Mouse (Mus musculus) MEL (cell line): ENCODE results near the gene Prrt3.

ENCODE experiments used
- CHD1 ChIP-seq: IDR thresholded peaks from 2 replicates; pipeline ENCODE4 v1.6.1; 2012; ENCODE audit warnings: low read depth, mild to moderate bottlenecking, inconsistent platforms, low read length, improper control_type of control experiment
- CTCF ChIP-seq, 3 experiments: IDR thresholded peaks in 2 of 3; conservative IDR thresholded peaks in 1 of 3; 2 replicates each; pipeline ENCODE4 v1.5.1; 2011 to 2012; ENCODE audit warnings: low read length in 3 of 3, low read depth in 2 of 3, mild to moderate bottlenecking in 2 of 3, improper control_type of control experiment in 1 of 3, inconsistent platforms in 1 of 3, mixed read lengths in 1 of 3, moderate library complexity in 1 of 3; ENCODE audit not compliant: control insufficient read depth in 1 of 3, insufficient read depth in 1 of 3, poor library complexity in 1 of 3, severe bottlenecking in 1 of 3
- E2F4 ChIP-seq: IDR thresholded peaks from 2 replicates; pipeline ENCODE4 v1.6.1; 2011; ENCODE audit warnings: low read depth, low read length, improper control_type of control experiment, borderline replicate concordance
- EP300 ChIP-seq, 2 experiments: IDR thresholded peaks; 2 replicates each; pipeline ENCODE4 v1.6.1; 2011; ENCODE audit warnings: improper control_type of control experiment in 2 of 2, low read length in 2 of 2, low read depth in 1 of 2, mild to moderate bottlenecking in 1 of 2
- ETS1 ChIP-seq: IDR thresholded peaks from 2 replicates; pipeline ENCODE4 v1.6.1; 2012; ENCODE audit warnings: low read depth, mild to moderate bottlenecking, inconsistent platforms, low read length, improper control_type of control experiment, moderate library complexity
- GATA1 ChIP-seq: IDR thresholded peaks from 2 replicates; pipeline ENCODE4 v1.6.1; 2011; ENCODE audit warnings: low read depth, low read length, improper control_type of control experiment
- KAT2A ChIP-seq: conservative IDR thresholded peaks from 2 replicates; pipeline ENCODE4 v1.6.1; 2012; ENCODE audit warnings: low read depth, low read length, improper control_type of control experiment, inconsistent platforms
- MAFK ChIP-seq: IDR thresholded peaks from 2 replicates; pipeline ENCODE4 v1.6.1; 2011; ENCODE audit warnings: low read depth, mild to moderate bottlenecking, low read length, improper control_type of control experiment, borderline replicate concordance
- MAX ChIP-seq: IDR thresholded peaks from 2 replicates; pipeline ENCODE4 v1.6.1; 2011; ENCODE audit warnings: low read length, improper control_type of control experiment
- TAL1 ChIP-seq: IDR thresholded peaks from 2 replicates; pipeline ENCODE4 v1.6.1; 2012; ENCODE audit warnings: mild to moderate bottlenecking, inconsistent platforms, low read length, moderate library complexity, mixed read lengths

DNA sequence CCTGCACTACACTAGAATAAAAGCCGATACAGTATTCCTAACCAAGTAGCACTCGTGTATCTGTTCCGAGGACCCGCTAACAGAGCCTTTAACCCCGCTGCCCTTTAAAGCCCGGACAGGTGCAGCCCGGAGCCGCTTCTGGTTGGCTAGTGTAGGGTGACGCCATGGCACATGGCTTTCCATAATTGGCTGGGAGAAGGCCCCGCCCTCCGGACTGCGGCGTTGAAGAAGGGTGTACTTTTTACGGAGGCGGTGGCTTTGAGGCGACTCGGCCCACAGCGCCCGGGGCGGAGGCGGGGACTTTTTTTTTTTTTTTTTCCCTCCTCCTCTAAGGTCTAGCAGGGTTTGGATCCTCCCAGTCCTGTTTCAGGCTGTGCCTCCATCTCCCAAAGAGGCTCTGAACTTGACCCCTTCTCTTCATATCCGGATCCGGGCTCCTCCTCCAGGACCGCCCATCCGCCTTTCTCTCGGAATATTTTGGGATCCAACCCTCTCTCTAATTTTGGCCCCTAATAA is 18.6 kb downstream of the Prrt3 start, which contains the start of gene Creld1:
- TF ChIP-seq GATA1, result no peak
- TF ChIP-seq CTCF (IDR thresholded peaks at IDR 0.05 in 2 of 3, conservative IDR thresholded peaks at IDR 0.05 in 1 of 3; ENCODE audit: control insufficient read depth in 1 of 3, insufficient read depth in 1 of 3, low read depth in 2 of 3, low read length in 3 of 3, poor library complexity in 1 of 3, severe bottlenecking in 1 of 3), result no peak
- no peak for TF ChIP-seq TAL1
- peak; percentile 8; the same call in 1 of the 2 replicates for TF ChIP-seq ETS1
- no peak for TF ChIP-seq E2F4
- TF ChIP-seq MAFK, result no peak
- TF ChIP-seq EP300 (IDR thresholded peaks at IDR 0.05; ENCODE audit: low read depth in 1 of 2, low read length in 2 of 2), result no peak
- TF ChIP-seq MAX, result peak; percentile 47; the same call in 1 of the 2 replicates
- no peak for TF ChIP-seq CHD1
- no peak for TF ChIP-seq KAT2A
